Mouse (Mus musculus): ENCODE measurements around the gene Rhd.

GRCm38 (mm10) chr4:134922925-134923244 is 58.5 kb downstream of the Rhd start:
- TF ChIP-seq POLR2A (IDR thresholded peaks at IDR 0.05; ENCODE audit: extremely low read depth, insufficient read depth, low read length) (0 out of 2 replicates have a peak, but pooled peaks have one; percentile 21), CTCF (IDR thresholded peaks at IDR 0.05; ENCODE audit: extremely low read depth, insufficient read depth, low read length) (no peak)
